Mouse (Mus musculus): ENCODE measurements around the gene Psmd8.
"Not testable (repeated sequence)": the region's sequence is repeated elsewhere in the genome, so short reads cannot be mapped to it uniquely, and the experiment has no call there.

Gene Psmd8

DNA sequence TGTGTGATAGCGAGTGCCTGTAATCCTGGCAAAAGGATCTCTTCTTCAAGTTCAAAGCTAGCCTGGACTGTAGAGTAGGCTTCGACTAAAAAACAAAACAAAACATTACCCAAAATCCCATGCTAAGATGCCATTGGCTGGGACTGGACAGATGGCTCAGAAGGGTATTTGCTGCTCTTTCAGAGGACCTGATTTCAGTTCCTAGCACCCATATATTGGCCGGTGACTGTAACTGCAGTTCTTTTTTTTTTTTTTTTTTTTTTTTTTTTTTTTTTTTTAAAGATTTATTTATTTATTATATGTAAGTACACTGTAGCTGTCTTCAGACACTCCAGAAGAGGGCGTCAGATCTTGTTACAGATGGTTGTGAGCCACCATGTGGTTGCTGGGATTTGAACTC, 41.3 kb downstream of the Psmd8 start:
- not testable (repeated sequence) for DNase-seq (ENCODE audit: extremely low spot score, low spot score)

DNA sequence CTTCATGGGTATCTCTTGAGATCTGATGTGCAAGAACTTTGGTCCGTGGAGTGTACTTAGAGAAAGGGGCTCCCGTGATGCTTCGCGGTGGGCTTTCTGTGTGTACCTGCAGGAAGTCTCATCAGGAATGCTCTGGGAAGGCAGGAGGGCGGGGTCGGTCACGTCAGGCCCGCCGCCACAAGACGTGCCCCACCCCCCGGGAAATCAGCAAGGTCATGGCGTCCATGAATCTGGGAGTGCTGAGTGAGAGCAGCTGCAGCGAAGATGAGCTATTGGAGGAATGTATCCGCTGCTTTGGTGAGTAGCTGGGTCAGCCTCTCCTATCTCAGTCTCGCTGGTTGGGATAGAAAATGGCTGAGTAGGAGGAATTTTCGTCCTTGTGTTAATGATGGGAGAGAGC, 43.1 kb downstream of the Psmd8 start:
- DNase-seq (ENCODE audit: extremely low spot score, low spot score), result no peak

DNA sequence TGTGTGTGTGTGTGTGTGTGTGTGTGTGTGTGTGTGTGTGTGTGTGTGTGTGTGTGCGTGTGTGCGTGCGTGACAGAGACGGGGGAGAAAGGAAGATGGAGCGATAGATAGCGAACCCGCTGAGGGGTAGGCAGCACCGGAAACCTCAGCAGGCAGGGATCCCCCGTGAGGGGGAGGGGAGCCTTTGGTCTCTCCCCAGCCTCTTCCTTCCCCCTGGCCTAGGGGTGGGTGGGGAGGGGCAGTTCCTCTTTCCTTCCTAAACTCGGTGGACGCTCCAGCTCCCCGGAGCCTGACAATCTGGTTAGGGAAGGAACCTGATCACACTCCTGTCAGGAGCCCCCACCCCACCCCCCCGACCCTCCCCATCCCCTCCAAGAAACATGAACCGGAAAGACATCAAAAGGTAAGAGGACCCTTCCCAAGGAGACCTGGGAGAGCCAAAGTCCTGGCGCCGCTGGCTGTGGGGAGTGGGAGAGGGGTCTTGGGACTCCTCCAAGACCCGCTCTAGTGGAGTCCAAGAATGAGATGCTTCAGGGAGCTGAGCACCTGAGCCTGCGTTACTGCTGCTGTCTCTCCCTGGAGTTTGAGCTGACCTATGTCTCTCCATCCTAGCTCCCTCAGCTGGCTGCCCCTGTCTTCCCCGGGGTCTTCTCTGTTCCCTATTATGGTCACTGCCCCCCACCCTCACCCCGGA, 45.7 kb downstream of the Psmd8 start, which contains the start of gene Rasgrp4:
Gene Rasgrp4 (plus strand): TSS at position 159 of the 694 bp plus-strand sequence.
- peak; percentile 32 for DNase-seq (ENCODE audit: extremely low spot score, low spot score)

DNA sequence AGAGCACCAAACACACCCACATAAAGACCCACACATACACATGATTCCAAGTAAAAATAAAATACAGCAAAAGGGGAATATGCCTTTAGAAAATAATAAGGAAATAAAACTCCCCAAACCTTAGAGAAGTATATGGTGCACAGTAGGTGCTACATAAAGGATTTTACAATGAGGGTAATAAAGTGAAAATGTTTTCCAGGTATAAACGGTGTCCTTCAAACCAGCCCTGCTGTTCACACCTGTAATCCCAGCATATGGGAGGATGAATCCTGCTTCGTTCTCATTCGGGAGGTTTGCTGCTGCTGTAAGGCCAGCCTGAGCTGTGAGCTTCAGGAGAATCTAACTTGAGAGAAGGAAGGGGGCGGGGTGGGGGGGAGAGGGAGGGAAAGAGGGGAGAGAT, 46.3 kb downstream of the Psmd8 start:
- no peak for DNase-seq (ENCODE audit: extremely low spot score, low spot score)

DNA sequence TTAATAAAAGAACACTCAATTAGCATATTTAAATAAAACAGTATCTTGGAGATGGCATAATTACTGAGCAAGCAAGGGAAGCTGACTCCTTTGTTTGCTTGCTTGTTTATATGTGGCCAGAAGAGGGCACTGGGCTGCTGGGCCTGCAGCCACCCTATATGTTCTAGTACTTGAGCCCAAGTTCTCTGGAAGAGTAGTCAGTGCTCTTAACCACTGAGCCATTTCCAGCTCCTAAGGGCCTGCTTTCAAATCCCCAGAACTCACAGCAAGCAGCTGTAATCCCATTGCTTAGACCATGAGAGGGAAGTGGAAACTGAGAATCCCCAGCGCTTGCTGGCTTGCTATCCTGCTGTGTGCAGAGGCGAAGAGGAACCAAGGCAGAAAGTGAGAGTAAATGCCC, 51.8 kb downstream of the Psmd8 start:
- no peak for DNase-seq (ENCODE audit: extremely low spot score, low spot score)

DNA sequence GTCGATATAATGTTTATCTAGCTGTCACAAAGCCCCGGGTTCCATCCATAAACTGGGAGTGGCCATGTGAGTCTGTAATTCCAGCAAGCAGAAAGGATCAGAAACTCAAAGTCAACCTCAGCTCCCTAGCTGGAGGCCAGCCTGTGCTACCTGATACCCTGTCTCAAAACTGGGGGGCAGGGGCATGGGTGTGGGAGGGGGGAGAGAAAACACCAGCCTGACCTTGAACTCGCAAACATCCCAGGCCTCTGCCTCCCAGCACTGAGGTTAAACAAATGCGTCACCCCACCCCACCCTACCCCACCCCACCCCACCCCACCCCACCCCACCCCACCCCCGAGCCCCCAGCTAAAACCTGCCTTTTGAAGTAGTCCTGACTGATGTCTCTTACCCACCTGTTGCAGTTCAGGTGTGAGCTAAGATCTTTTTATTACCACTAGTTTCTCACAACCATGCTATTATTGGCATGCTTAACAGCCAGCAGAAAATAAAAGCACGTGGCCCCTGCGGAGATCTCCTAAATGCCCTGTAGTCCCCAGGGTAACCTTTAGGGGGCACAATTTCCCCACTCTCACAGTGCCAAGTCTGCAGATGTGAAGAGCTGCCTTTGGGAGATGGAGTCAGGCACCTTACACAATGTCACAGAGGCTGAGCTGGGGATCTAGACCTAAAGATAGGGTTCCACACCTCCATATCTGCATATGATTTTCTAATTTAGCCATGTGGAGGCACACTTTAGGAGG, 54.2 kb downstream of the Psmd8 start:
- DNase-seq (ENCODE audit: extremely low spot score, low spot score), result peak; percentile 61

DNA sequence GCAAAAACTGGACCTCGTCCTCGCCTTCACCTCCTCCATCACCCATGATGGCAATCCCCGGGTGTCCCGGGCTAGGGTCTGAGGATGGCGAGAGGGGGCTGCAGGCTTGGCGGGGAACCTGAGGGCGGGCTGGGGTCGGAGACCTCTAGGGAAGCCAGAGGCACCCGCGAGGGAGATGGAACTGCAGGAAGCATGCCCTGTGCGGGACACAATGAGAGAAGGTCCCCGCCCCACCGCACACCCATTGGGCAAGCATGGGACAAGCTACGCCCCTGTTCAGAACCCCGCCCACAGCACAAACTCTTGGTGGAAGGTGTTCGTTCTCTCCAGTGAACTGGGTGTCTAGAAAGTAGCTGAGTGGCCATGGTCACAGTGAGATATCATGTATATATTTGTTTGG, 55.5 kb downstream of the Psmd8 start, which contains the start of gene Ryr1:
Gene Ryr1 (minus strand): TSS at position 210 of the 400 bp plus-strand sequence.
- DNase-seq (ENCODE audit: extremely low spot score, low spot score), result peak; percentile 72

Data from neural tube, embryonic 10.5 days (tissue).